Comparison of ENCODE assay signal across 8 mouse cellular contexts in the genomic region with DNA sequence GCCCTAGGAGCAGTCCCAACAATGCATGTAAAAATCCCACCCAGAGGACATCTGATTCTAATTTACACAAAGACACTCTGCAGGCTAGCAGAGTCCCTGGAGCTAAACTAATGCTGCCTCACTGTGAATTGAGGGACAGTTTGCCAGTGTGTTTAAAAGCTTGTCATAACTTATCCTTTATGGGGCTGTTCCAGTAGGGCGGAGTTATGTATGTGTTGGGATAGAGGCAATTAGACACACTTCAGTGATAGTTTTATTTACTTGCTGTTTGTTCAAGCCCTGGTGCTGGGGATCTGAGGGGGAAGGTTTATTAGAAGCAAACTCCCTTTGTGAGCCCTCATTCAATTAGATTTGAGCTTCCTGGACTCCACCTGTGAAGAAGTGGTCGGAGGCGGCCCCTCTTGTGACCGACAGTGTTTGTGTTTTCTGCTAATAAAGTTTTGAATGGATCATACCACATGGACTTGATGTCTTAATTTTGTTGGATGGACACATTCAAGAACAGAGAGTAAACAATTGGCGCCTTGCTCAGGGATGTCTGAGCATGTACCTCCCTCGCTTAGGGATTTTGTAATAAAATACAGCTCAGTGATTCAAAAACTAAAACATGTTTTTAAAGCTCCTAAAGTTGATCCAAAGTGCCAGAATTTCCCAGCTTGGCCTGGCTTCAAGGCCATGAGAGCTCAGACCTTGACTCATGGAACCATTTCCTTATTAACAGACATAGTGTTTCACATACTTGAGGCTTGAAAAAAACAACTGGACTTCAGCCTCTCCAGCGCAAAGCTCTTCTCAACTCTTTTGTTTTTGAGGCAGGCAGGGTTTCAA.
DNase-seq lines count a peak whose midpoint lies in the region; ATAC-seq and TF ChIP-seq lines count a peak whose summit lies in the region.

No protein-coding gene starts in this region.

- no peak overlapping the region for H3K27ac ChIP-seq in forebrain, embryonic 14.5 days (ENCODE audit: low read depth, low read length)
- no peak overlapping the region for H3K27ac ChIP-seq in hindbrain, embryonic 16.5 days (ENCODE audit: low read depth, low read length)
- peak overlapping the region; percentile 35; the same call in 1 of the 2 replicates for H3K27ac ChIP-seq in lung, embryonic 16.5 days (ENCODE audit: low read length)
- 0 out of 2 replicates have a peak overlapping the region, but pooled peaks have one; percentile 65 for H3K27ac ChIP-seq in stomach, postnatal 0 days (replicated peaks)

- peak; percentile 64; the same call in 1 of the 2 replicates for ATAC-seq in forebrain, embryonic 14.5 days
- peak; percentile 83 for ATAC-seq in hindbrain, embryonic 16.5 days
- peak; percentile 62 for ATAC-seq in lung, embryonic 16.5 days (ENCODE audit: low read depth)
- no peak for ATAC-seq in stomach, postnatal 0 days (ENCODE audit: low FRiP score, low TSS enrichment)
- ATAC-seq in inflammation-experienced regulatory T-cells, adult 6 months: no peak

- DNase-seq in embryo, embryonic 10.5 days (ENCODE audit: low spot score): peak; percentile 60
- peak; percentile 54 for DNase-seq in forebrain, embryonic 14.5 days (ENCODE audit: low spot score)
- DNase-seq in stomach, postnatal 0 days (ENCODE audit: low spot score): peak; percentile 16
- DNase-seq in cerebellum, postnatal 36 days: no peak
- no peak for DNase-seq in layer of hippocampus, postnatal 36 days

- no peak overlapping the region for H3K9ac ChIP-seq in forebrain, embryonic 14.5 days (ENCODE audit: low read length)
- no peak overlapping the region for H3K9ac ChIP-seq in hindbrain, embryonic 16.5 days (ENCODE audit: low read depth, low read length)
- H3K9ac ChIP-seq in lung, embryonic 16.5 days (ENCODE audit: low read length): no peak overlapping the region
- H3K9ac ChIP-seq in stomach, postnatal 0 days (ENCODE audit: low read length): no peak overlapping the region

- WGBS in forebrain, embryonic 14.5 days: 7% methylated on average over 7 of the region's 7 CpGs
- WGBS in hindbrain, embryonic 16.5 days: 38% methylated on average over 7 of the region's 7 CpGs
- 73% methylated on average over 7 of the region's 7 CpGs for WGBS in lung, embryonic 16.5 days
- WGBS in stomach, postnatal 0 days: 42% methylated on average over 7 of the region's 7 CpGs

- TF ChIP-seq EP300 in stomach, postnatal 0 days (optimal IDR thresholded peaks at IDR 0.05): no peak

- H3K27me3 ChIP-seq in forebrain, embryonic 14.5 days (replicated peaks; ENCODE audit: control insufficient read depth, insufficient read depth, low read length): no peaks in the 10 kb centered on the region
- no peaks in the 10 kb centered on the region for H3K27me3 ChIP-seq in hindbrain, embryonic 16.5 days (replicated peaks; ENCODE audit: control insufficient read depth, insufficient read depth, low read length)
- H3K27me3 ChIP-seq in lung, embryonic 16.5 days (ENCODE audit: control insufficient read depth, insufficient read depth, low read depth, low read length): no peaks in the 10 kb centered on the region
- H3K27me3 ChIP-seq in stomach, postnatal 0 days (ENCODE audit: control insufficient read depth, insufficient read depth, low read length): no peaks in the 10 kb centered on the region

- no peak for TF ChIP-seq CTCF in stomach, postnatal 0 days (IDR thresholded peaks at IDR 0.05; ENCODE audit: low read depth)

- no peak overlapping the region for H3K4me3 ChIP-seq in forebrain, embryonic 14.5 days (ENCODE audit: low read depth, low read length)
- H3K4me3 ChIP-seq in hindbrain, embryonic 16.5 days (ENCODE audit: low read length): no peak overlapping the region
- H3K4me3 ChIP-seq in lung, embryonic 16.5 days (ENCODE audit: low read length): no peak overlapping the region
- no peak overlapping the region for H3K4me3 ChIP-seq in stomach, postnatal 0 days (ENCODE audit: low read depth, low read length)

- no peaks in the 10 kb centered on the region for H3K9me3 ChIP-seq in forebrain, embryonic 14.5 days (replicated peaks; ENCODE audit: control insufficient read depth, low read length)
- H3K9me3 ChIP-seq in hindbrain, embryonic 16.5 days (ENCODE audit: control insufficient read depth, low read length): 0 out of 2 replicates have a peak, but pooled peaks cover 3% of the 10 kb centered on the region
- H3K9me3 ChIP-seq in lung, embryonic 16.5 days (ENCODE audit: control insufficient read depth, low read length): 0 out of 2 replicates have a peak, but pooled peaks cover 2% of the 10 kb centered on the region
- no peaks in the 10 kb centered on the region for H3K9me3 ChIP-seq in stomach, postnatal 0 days (ENCODE audit: control insufficient read depth, low read length)

- H3K4me2 ChIP-seq in forebrain, embryonic 14.5 days (ENCODE audit: low read length): no peak overlapping the region
- H3K4me2 ChIP-seq in hindbrain, embryonic 16.5 days (ENCODE audit: low read length): no peak overlapping the region
- H3K4me2 ChIP-seq in lung, embryonic 16.5 days (ENCODE audit: low read depth, low read length): no peak overlapping the region
- H3K4me2 ChIP-seq in stomach, postnatal 0 days (replicated peaks; ENCODE audit: low read depth): 0 out of 2 replicates have a peak overlapping the region, but pooled peaks have one; percentile 5

- no peaks in the 10 kb centered on the region for H3K4me1 ChIP-seq in forebrain, embryonic 14.5 days (ENCODE audit: control insufficient read depth, insufficient read depth, low read length)
- H3K4me1 ChIP-seq in hindbrain, embryonic 16.5 days (ENCODE audit: control insufficient read depth, insufficient read depth, low read depth, low read length): no peaks in the 10 kb centered on the region
- peaks cover 6% of the 10 kb centered on the region; the same call in 1 of the 2 replicates for H3K4me1 ChIP-seq in lung, embryonic 16.5 days (replicated peaks; ENCODE audit: control insufficient read depth, insufficient read depth, low read length)
- no peaks in the 10 kb centered on the region for H3K4me1 ChIP-seq in stomach, postnatal 0 days (replicated peaks; ENCODE audit: control insufficient read depth, insufficient read depth)

- no peaks in the 10 kb centered on the region for H3K36me3 ChIP-seq in forebrain, embryonic 14.5 days (ENCODE audit: control insufficient read depth, insufficient read depth, low read length)
- H3K36me3 ChIP-seq in hindbrain, embryonic 16.5 days (ENCODE audit: control insufficient read depth, insufficient read depth, low read length): no peaks in the 10 kb centered on the region
- H3K36me3 ChIP-seq in lung, embryonic 16.5 days (ENCODE audit: control insufficient read depth, insufficient read depth, low read length): peaks cover 2% of the 10 kb centered on the region; the same call in 1 of the 2 replicates
- H3K36me3 ChIP-seq in stomach, postnatal 0 days (ENCODE audit: control insufficient read depth, insufficient read depth, low read length): no peaks in the 10 kb centered on the region

Comparison
In these comparisons a context has a peak if more than half of its experiments do, and no peak if none do; other contexts are left out.
1. DNase-seq: peak in embryo, embryonic 10.5 days (single experiment), forebrain, embryonic 14.5 days (single experiment) and stomach, postnatal 0 days (single experiment); none in cerebellum, postnatal 36 days (0 of 2) and layer of hippocampus, postnatal 36 days (0 of 2).
2. ATAC-seq: peak in forebrain, embryonic 14.5 days (single experiment), hindbrain, embryonic 16.5 days (single experiment) and lung, embryonic 16.5 days (single experiment); none in stomach, postnatal 0 days (single experiment) and inflammation-experienced regulatory T-cells, adult 6 months (single experiment).
3. H3K27ac ChIP-seq: peak in lung, embryonic 16.5 days (single experiment) and stomach, postnatal 0 days (single experiment); none in forebrain, embryonic 14.5 days (single experiment) and hindbrain, embryonic 16.5 days (single experiment).